Mouse (Mus musculus): ENCODE measurements at regions not wholly inside any gene's neighbourhood (a gene's known extent, or its start where the extent isn't known, plus 50 kb on each side); places are given as distances from the start of the nearest gene placed in this dataset.

DNA sequence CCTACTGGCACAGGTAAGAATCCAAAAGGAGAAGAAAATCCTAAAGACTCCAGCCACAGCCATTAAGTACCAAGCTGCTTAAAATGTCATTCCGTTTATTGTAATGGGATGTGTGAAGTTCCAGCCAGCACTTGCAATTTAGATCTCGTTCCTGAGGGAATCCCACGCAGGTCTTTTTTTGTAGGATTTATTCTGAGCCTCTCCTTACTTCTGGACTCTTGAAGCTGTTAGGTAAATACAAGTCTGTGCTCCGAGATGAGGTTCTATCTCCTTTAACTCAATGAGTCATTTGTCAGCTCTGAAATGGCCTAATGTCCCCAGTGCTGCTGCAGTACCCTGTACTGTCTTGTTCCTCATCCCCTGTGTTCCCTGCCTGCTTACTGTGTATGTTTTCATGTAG, 94.9 kb upstream of the Eef1e1 start:
- DNase-seq (ENCODE audit: low read depth) = no peak

DNA sequence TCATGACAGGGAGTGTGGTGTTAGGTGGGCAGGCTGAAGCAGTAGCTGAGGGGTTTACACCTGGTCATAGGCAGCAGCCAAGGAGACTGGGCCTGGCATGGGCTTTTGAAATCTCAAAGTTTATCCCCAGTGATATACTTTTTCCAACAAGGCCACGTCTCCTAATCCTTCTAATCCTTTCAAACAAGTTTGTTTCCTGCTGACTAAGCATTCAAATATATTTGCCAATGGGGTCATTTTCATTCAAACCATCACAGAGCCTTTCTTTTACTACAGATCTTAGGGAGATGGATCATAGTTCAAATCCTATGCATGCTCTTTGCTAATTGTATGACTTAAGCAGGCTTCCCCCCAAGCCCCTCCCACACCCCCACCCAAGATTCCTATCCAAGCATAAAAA, 93.0 kb upstream of the Eef1e1 start:
- DNase-seq (ENCODE audit: low read depth) = no peak

DNA sequence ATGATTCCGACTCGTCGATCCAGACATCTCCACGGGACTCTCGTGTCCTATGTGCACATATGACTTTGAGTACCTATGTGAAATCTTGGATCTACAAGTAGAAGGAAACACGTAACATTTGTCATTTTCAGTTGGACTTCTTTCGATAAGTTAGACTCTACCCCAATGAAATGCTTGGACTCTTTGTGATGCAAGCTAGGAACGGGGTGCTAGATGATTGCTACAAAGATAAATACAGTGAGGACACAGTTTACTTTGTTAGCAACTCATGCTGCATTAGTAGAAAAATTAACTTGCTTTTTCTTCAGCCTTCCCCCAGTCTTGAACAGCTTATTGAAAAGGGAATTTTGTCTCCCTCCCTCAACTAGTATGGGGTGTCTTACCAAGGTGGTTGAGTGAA, 81.2 kb upstream of the Eef1e1 start:
- DNase-seq (ENCODE audit: low read depth) = no peak

DNA sequence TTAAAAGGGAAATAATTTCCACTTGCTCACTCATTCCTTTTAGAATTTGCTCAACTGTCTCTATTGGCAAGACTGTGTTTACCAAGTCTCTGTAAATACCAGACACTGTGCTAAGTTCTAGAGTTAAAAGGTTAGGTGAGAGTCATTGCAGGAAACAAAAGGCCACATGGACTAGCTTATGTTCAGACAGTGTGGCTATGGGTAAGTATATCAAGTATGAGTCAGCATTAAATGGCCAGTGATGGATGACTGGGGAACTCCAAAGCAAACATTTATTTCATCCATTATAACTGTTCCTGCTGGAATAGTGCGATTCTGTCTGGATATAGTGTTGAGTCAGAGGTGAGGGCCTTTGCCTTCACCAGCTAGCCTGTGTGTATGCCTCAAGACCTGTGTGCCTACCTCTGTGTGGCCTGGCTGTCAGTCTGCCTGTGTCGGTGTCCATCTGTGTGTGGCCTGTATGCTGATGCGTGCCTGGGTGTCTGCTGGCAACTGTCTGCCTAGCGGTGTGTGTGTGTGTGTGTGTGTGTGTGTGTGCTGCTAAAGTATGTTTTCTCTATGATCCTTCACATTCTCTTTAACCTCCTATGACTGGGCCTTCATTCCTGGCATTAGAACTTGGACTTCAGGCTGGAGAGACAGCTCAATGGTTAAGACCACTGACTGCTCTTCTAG, 77.6 kb upstream of the Eef1e1 start:
- DNase-seq (ENCODE audit: low read depth) = peak; percentile 2

DNA sequence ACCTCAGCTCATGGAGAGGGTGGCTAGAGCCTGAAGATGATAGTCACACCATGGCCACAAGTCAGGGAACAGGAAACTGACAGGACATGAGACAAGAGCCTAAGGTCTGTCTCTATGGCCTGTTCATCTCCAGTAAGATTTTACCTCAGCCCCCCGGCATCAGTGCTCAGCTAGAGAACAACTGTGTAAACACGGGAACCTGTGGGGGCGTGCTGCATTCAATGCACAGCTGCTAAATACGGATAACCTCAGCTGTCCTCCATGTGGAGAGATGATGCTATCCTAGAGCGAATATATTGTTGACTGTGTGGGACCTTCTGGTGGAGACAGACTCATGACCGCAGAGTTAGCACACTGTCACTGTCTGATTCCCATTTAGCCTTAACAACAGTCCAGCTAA, 76.4 kb upstream of the Eef1e1 start:
- DNase-seq (ENCODE audit: low read depth) = no peak

DNA sequence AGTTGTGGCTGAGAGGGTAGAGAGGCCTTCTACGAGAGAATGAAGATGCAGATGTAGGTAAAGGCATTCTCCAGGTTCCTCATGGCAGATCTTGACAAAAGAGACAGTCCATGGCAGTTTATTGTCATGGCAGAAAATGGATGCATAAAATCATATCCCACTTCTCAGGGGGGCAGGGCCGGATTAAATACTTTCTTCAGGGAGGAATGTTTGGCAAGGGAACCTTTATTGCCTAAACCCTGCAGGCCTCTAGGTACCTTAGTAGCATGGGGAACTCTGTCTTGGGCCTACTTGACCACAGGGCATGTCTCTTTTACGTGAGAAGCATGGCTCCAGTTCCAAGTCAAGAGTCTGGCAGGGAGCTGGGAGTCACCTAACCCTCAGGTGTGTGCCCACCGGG, 74.4 kb upstream of the Eef1e1 start:
- DNase-seq (ENCODE audit: low read depth) = no peak

DNA sequence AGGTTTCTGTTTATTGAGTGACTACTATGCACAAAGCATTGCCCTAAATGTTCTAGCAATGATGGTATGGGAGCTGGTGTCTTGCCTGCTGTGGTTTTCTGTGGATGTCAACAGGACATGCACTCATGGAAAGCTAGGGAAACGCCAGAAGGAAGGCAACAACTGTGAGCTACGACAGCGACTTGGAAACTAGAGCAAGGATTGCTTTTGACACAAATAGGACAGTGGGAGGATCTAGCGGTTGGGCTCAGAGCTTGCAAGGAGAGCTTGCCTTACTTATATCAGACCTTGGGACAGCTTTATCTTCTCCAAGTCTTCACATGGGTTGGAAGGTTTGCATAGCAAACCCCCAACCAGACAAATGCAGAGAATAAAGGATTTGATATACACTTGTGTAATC, 66.6 kb upstream of the Eef1e1 start:
- no peak for DNase-seq (ENCODE audit: low read depth)

DNA sequence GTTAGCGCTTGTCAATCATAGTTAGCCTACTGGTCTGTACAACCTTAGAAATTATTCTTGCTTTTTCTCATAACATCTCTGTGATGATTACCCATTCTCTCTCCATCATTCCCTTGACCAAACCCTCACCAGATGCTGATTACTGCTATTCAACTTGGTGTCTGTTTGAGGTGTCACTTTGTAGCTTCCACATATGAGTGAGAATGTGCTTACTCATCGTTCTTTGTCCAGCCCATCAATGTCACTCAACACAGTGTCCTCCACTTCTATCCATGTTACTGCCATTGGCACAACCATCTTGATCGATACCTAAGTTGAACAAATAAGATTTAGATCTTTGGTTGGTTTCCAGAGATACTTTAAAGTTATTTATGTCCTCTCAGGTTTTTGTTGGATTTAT, 62.3 kb upstream of the Eef1e1 start:
- no peak for DNase-seq (ENCODE audit: low read depth)

DNA sequence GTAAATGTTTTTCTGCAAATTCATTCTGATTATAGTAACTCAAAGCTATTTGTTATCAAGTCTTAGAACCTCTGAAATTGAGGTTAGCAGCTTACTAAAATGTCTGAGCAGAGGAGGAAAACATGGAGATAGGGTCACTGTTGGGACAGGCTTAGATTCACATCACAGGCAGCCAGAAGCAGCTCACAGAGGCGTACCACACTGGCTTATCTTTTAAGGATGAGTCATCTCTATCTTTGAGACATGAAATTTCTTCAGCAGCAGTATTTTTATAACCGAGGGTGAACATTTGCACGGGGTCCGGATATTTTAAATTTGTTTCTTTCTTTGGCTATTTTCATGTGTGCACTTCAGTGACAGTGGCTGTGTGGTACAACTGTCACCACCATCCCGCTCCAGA, 56.0 kb upstream of the Eef1e1 start:
- peak; percentile 47 for DNase-seq (ENCODE audit: low read depth)
